Mouse (Mus musculus) ovary, adult 18-20 months (tissue): Measurements from ENCODE around the gene Rnf128.

Experiments
- DNase-seq: peaks from one replicate; pipeline ENCODE4 v3.0.0; 2022; ENCODE audit warnings: low spot score, mixed read lengths

Gene Rnf128

DNA sequence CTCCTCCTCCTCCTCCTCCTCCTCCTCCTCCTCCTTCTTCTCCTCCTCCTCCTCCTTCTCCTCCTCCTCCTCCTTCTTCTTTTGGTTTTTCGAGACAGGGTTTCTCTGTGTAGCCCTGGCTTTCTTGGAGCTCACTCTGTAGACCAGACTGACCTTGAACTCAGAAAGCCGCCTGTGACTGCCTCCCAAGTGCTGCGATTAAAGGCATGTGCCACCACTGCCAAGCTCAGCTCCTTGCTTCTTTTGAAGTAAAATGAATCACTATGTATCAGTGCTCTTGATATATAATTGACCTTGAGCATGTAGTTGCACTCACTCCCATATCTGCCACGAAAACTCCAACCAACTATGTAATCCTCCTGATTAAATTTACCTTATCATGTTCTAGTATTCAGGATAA is 59.0 kb downstream of the Rnf128 start:
- no peak for DNase-seq

DNA sequence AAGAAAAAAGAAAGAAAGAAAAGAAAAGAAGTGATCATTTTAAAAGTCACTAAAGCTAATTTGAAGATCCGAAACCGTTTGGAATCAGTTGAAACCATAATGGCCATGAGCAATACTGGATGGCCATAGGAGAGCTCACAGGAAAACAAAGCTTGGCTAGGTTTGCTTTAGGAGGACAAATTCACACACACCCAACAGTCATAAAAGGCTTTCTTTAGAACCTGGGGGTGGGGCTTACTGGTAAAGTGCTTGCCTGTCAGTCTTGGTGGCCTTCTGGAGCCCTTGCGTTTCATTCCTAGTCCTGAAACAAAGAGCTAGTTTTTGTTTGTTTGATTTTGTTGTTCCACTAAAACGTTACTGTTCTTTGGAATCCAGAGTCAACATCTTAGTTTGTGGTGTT is 71.6 kb downstream of the Rnf128 start:
- no peak for DNase-seq

DNA sequence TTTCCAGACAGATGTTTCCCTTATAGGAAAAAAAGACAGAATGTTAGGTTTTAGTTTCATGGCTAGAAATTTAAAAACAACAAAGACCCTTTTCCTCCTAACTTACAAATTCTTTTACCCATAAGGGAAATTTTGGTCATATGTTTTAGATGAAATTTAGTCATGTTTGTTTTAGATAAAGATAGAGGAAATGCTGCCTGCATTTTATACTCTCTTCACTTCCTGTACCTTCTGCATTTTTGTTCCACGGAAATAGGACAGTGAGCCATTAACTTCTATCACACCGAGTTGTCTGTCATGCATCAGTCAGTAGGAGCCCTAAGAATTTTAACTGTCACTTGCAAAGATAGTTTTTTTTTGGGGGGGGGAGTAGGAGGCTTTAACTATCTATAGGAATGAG is 76.6 kb downstream of the Rnf128 start:
- no peak for DNase-seq

DNA sequence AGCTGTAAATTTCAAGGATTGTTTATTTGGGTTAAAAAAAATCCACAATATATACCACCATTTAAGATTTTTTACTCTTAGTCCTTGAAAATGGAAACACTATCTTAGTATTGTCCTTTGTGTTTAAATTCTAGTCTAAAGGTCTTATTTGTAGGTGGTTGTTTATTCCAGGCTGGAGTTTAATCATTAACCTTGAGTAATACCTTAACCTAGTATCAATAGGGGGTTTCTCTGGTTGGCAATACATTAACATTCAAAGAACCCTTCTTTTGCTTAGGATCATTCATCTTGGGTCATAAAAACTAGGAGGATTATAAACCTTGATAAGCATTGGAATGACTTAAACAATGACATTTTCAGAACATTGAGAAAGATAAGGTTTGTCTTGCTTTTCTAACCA is 77.3 kb downstream of the Rnf128 start:
- DNase-seq, result no peak

DNA sequence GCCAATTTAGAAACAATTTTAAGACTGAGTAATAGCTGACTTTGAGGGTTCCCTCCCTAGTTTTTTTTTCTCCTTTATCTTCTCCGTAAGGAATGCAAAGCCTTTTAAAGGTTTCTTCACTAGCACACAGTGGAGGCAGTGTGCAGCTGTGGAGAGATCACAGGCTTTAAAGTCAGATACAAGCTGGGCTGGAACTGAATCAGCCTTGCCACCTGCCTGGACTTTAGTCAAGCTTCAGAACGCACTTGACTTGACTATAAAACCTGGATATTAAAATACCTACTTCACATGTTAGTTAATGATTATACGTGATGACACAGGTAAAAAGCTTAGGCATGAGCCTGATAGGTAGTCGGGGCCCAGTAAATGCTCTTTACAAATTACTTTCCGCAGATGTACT is 89.1 kb downstream of the Rnf128 start:
- no peak for DNase-seq

DNA sequence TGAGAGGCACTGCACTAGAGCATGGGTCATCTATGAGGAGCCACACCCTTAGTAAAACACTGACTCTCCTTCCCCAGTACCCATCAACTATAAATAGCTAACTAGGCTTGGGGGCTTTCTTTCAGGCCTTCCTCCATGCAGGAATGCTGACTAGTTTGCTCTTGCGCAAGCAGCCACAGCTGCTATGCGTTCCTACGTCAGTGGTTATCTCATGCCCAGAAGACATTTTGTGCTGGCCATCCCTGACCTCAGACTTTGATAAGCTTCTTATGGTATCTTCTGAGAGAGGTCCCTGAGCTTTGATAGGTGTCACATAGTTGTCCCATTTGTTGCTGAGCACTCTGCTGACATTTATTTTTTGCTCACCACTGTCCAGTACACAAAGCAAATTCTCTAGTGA is 90.2 kb downstream of the Rnf128 start:
- DNase-seq, result no peak

DNA sequence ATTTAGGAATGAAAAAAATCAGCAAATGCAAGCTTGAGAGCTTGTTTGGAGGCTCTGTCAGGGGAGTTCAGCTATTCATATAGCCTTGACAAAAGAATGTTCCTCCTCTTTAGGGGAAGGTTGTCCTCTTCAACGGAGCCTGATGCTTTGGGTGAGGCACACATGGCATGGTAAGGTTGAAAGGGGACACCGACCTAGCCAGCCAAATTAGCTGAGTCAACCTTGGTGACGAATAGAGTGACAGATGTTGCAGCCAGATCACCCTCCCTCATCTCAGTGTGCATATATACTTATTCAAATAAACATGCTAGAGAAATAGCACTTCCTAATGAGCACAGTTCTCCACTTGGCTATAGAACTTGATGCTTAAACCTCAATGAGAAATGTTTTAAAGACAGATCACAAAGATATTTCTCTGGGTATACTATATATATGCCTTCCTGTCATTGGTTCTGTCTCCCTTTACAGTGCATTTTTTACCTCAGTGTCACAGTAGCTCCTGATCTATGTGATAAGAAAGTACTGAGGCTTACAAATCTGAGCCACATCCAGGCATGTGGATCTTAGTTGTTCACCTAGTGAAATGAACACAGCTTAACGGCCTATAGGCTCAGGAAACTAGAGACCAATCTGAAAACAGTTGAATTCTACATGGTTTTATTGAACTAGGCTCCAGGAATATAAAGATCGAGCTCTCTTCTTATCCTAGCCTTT is 91.4 kb downstream of the Rnf128 start:
- DNase-seq, result no peak

DNA sequence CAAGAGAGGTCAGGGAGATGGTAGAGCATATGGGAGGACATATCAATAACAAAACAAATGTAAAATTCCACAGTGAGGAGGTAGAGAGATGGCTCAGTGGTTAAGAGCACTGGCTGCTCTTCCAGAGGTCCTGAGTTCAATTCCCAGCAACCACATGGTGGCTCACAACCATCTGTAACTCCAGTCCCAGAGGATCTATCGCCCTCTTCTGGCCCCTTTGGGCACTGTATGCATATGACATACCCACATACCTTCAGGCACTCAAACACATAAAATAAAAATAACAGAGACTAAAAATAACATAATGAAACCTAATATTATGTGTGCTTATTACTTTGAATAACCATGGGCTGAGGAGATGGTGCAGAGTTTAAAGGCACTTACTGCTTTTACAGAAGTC is 99.0 kb downstream of the Rnf128 start:
- no peak for DNase-seq

DNA sequence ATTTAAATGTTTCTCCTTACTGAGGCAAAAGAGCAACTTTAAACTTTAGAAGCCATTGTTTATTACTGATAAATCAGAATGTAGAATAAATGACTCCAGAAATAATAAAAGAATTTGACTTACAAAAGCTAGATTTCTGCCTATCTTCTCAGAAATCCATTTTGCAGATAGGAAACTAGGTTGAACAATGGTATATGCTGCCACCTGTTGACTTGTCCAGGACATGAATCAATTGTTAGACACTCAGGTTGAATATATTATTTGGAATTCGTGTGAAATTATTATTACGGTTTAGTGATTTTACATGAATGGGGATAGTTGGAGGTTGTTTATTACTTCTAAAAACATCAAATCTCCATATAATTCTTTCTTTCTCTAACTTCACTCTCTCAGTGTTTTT is 102.7 kb downstream of the Rnf128 start:
- no peak for DNase-seq

DNA sequence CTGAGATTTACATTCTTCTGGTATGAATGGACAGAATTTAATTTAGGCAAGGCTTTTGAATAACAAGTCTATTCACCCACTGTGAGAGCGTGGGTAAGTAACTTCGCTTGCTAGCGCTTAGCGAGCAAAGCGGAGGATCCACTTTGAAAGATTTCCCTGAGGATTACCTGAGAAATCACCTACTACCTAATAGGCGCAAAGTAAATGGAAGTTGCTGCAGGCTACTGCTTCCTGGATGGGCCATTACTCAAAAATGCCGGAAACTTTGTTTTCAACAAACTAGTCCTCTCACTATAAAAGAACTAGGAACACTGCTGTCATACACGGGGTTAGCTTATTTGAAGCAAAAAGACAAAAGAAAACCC is 121.3 kb downstream of the Rnf128 start:
- no peak for DNase-seq

DNA sequence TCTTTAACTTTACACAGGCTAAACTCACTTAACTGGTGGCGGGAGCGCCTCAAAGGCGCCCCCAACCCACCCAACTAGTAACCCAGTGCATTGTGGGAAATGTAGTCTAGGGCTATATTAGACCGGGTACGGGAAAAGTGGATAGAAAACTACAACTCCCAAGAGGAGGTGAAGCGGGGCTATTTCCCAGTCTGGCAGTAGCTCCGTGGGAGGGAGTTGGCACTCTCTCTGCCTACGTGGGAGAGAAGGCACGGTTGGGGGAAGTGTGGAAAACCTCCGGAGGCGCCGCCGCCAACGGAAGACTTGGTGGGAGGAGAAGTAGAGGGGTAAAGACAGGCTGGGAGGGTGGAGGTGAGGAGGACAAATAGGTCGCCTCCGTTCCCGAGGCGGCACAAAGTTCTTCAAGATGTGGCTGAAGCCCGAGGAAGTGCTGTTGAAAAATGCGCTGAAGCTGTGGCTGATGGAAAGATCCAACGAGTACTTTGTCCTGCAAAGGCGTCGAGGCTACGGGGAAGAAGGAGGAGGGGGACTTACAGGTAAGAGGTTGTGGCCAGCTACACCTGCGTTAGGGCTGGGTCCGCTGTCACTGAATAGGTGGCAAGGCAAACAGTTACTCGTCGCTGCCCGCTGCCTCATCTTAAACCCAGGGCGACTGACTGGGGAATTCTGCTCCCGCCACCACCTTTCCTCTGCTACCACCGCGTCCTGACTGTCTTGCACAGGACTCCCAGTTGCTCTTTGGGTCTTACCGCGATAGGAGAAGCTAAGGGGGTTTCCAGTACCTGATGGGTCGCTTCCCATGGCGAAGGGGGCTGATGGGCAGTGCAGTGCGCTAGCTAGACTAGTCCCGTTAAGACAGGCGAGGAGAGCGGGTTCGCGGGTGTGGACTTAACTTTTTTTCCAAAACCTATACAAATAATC is 121.9 kb downstream of the Rnf128 start, which contains the start of gene Tbc1d8b:
TSS of gene Tbc1d8b (plus strand) at position 222 of the 921 bp plus-strand sequence.
- DNase-seq, result peak; percentile 84

DNA sequence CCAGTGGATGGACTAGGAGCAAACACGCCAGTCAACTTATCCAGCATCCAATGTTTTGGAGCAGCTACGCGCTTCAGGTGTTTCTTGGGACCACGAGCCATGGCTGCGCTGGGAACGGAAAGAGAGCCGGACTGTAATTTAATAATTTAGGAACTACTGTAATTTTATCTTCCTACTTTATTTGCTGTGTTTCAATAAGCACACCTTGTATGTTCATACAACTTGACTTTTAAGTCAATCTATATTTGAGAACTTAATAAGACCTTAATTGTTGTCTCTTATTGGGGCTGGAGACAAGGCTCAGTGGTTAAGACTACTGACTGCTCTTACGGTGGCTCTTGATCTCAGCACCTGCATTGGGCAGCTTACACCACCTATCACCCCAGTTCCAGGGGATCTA is 151.3 kb downstream of the Rnf128 start, which contains the start of gene Gm15013:
TSS of gene Gm15013 (minus strand) at position 101 of the 400 bp plus-strand sequence.
- no peak for DNase-seq

DNA sequence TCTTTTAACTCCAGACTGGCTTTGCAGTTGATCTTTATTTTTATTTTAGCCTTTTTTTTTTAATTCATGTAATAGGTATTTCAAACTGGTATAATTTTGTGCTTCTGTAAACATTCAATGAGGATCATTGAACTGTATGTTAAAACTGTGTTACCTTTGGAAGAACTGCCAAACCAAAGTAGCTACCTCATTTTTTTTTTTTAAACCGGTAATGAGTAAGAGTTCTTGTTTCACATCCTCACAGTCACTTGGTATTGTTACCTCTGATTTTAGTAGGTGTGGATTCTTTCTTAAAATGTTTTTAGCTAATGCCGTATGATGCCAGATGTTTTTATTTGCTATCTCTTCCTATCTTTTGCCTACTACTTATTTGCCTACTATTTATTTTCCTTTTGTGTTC is 159.2 kb downstream of the Rnf128 start:
- no peak for DNase-seq
